ENCODE assay signal across 10 mouse cellular contexts in the genomic region with DNA sequence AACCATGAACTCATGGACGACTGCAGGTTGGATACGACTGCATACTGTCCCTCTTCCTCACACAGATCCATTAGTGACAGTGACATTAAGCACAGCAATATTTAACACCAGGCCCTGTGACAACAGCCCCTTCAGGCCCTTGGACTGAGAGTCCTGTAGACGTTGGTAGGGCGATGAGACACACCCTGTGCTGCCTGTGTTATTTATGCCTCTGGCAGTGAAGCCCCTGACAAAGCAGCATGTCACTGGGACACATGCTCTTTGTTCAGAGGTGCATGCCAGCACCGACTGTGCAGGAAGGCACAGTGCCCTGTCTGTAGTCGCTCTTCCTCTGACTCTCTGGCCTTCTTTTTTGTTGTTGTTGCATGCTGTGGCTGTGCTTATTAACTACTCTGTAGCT. TPM values are rescaled to one million over a fixed set of nuclear protein-coding genes. Genes with fewer than 3 reads are reported as not detected.
DNase-seq lines count a peak whose midpoint lies in the region; ATAC-seq and TF ChIP-seq lines count a peak whose summit lies in the region.
"Had no signal": no experiment of that assay in that cellular context is flagged by ENCODE, and none has a peak within 500 bp of the region (broad histone marks: within the 10 kb centered on the region; RNA-seq: fewer than 3 reads in every experiment).

No protein-coding gene starts in this region.

- ATAC-seq in stomach, embryonic 15.5 days (ENCODE audit: insufficient read depth, low FRiP score, low read depth) = no peak
- no peak for ATAC-seq in stomach, postnatal 0 days (ENCODE audit: low FRiP score, low TSS enrichment)
- ATAC-seq in liver, embryonic 12.5 days = peak; percentile 14
- ATAC-seq in frontal cortex, adult (ENCODE audit: low TSS enrichment) = no peak

- TF ChIP-seq POLR2A in heart, adult 2 months (IDR thresholded peaks at IDR 0.05; ENCODE audit: insufficient read depth, low read depth, low read length) = no peak

- no peak overlapping the region for H3K27ac ChIP-seq in heart, adult 2 months
- 0 out of 2 replicates have a peak overlapping the region, but pooled peaks have one; percentile 6 for H3K27ac ChIP-seq in stomach, embryonic 15.5 days
- H3K27ac ChIP-seq in stomach, postnatal 0 days (replicated peaks) = no peak overlapping the region
- peak overlapping the region; percentile 99 for H3K27ac ChIP-seq in liver, embryonic 12.5 days
- H3K27ac ChIP-seq: midbrain, embryonic 10.5 days had no signal

- H3K36me3 ChIP-seq in heart, adult 2 months (ENCODE audit: control insufficient read depth, insufficient read depth, low read length) = no peaks in the 10 kb centered on the region
- H3K36me3 ChIP-seq in stomach, embryonic 15.5 days = no peaks in the 10 kb centered on the region
- H3K36me3 ChIP-seq in stomach, postnatal 0 days (ENCODE audit: control insufficient read depth, insufficient read depth, low read length) = no peaks in the 10 kb centered on the region
- H3K36me3 ChIP-seq in liver, embryonic 12.5 days = peaks cover 16% of the 10 kb centered on the region
- H3K36me3 ChIP-seq: midbrain, embryonic 10.5 days had no signal

- DNase-seq in heart, adult 11 months = peak; percentile 90
- DNase-seq in heart, adult 2 months = no peak
- no peak for DNase-seq in stomach, postnatal 0 days (ENCODE audit: low spot score)
- DNase-seq in ovary, postnatal 10 days (ENCODE audit: low spot score) = no peak
- no peak for DNase-seq in kidney, postnatal 36 days
- DNase-seq: kidney, adult 2 months had no signal

- no peak overlapping the region for H3K9ac ChIP-seq in heart, adult 2 months (ENCODE audit: low read depth, low read length)
- H3K9ac ChIP-seq in stomach, embryonic 15.5 days = no peak overlapping the region
- H3K9ac ChIP-seq in stomach, postnatal 0 days (ENCODE audit: low read length) = no peak overlapping the region
- H3K9ac ChIP-seq in liver, embryonic 12.5 days = peak overlapping the region; percentile 100

- intact Hi-C loops in heart, adult 2 months (cut with DNase I) = no loop called here

- H3K4me2 ChIP-seq in stomach, embryonic 15.5 days = no peak overlapping the region
- H3K4me2 ChIP-seq in stomach, postnatal 0 days (replicated peaks; ENCODE audit: low read depth) = no peak overlapping the region
- peak overlapping the region; percentile 89 for H3K4me2 ChIP-seq in liver, embryonic 12.5 days

- no peak overlapping the region for H3K4me3 ChIP-seq in heart, adult 2 months
- H3K4me3 ChIP-seq in stomach, embryonic 15.5 days (replicated peaks) = no peak overlapping the region
- H3K4me3 ChIP-seq in stomach, postnatal 0 days (ENCODE audit: low read depth, low read length) = no peak overlapping the region
- H3K4me3 ChIP-seq in liver, embryonic 12.5 days = no peak overlapping the region
- H3K4me3 ChIP-seq: midbrain, embryonic 10.5 days had no signal

- TF ChIP-seq CTCF in heart, adult 2 months (IDR thresholded peaks at IDR 0.05) = no peak
- no peak for TF ChIP-seq CTCF in stomach, postnatal 0 days (IDR thresholded peaks at IDR 0.05; ENCODE audit: low read depth)

- H3K9me3 ChIP-seq in stomach, embryonic 15.5 days = no peaks in the 10 kb centered on the region
- H3K9me3 ChIP-seq in stomach, postnatal 0 days (ENCODE audit: control insufficient read depth, low read length) = no peaks in the 10 kb centered on the region
- H3K9me3 ChIP-seq in liver, embryonic 12.5 days (replicated peaks) = no peaks in the 10 kb centered on the region
- H3K9me3 ChIP-seq: midbrain, embryonic 10.5 days had no signal

- no peaks in the 10 kb centered on the region; the same call in 1 of the 2 replicates for H3K79me2 ChIP-seq in heart, adult 2 months (replicated peaks; ENCODE audit: control insufficient read depth, insufficient read depth, low read length)

- no peaks in the 10 kb centered on the region for H3K27me3 ChIP-seq in heart, adult 2 months (ENCODE audit: control insufficient read depth, insufficient read depth, low read length)
- H3K27me3 ChIP-seq in stomach, embryonic 15.5 days (replicated peaks) = no peaks in the 10 kb centered on the region
- H3K27me3 ChIP-seq in stomach, postnatal 0 days (ENCODE audit: control insufficient read depth, insufficient read depth, low read length) = no peaks in the 10 kb centered on the region
- H3K27me3 ChIP-seq in liver, embryonic 12.5 days (replicated peaks) = no peaks in the 10 kb centered on the region

- no peak for TF ChIP-seq EP300 in heart, adult 2 months (IDR thresholded peaks at IDR 0.05; ENCODE audit: insufficient read depth, low read depth, low read length)
- TF ChIP-seq EP300 in stomach, postnatal 0 days (optimal IDR thresholded peaks at IDR 0.05) = no peak

- WGBS in heart, adult 2 months = 35% methylated on average over 6 of the region's 6 CpGs
- WGBS in stomach, embryonic 15.5 days = 49% methylated on average over 6 of the region's 6 CpGs
- 49% methylated on average over 6 of the region's 6 CpGs for WGBS in stomach, postnatal 0 days
- 38% methylated on average over 6 of the region's 6 CpGs for WGBS in liver, embryonic 12.5 days (ENCODE audit: insufficient replicate concordance)

- peaks cover 6% of the 10 kb centered on the region for H3K4me1 ChIP-seq in heart, adult 2 months (ENCODE audit: control insufficient read depth, insufficient read depth, low read length)
- peaks cover 12% of the 10 kb centered on the region for H3K4me1 ChIP-seq in stomach, embryonic 15.5 days
- peaks cover 5% of the 10 kb centered on the region for H3K4me1 ChIP-seq in stomach, postnatal 0 days (replicated peaks; ENCODE audit: control insufficient read depth, insufficient read depth)
- H3K4me1 ChIP-seq in liver, embryonic 12.5 days = peaks cover 67% of the 10 kb centered on the region

RNA-seq across cellular contexts. Expression of gene Anp32b, which starts 1.8 kb away (rescaled TPM):
- total RNA-seq in heart, adult 2 months (2021) = 10 to 100 TPM; 53.5 to 57.8 TPM
- polyA plus RNA-seq in heart, adult 2 months (2012; rRNA removed) = 9.5 and 14.2 TPM in 2 replicates
- 259 and 284 TPM in 2 replicates for polyA plus RNA-seq in stomach, embryonic 15.5 days (2015; fragmentation: Nextera tagmentation; extraction: Ambion mirVana)
- polyA plus RNA-seq in stomach, postnatal 0 days (2015; fragmentation: Nextera tagmentation; extraction: Ambion mirVana) = 88.7 and 97.1 TPM in 2 replicates
- 669 and 722 TPM in 2 replicates for polyA plus RNA-seq in liver, embryonic 12.5 days (2016; fragmentation: Nextera tagmentation; extraction: Ambion mirVana)

RNA-seq across cellular contexts. Expression of gene Hemgn, which starts 35.6 kb away (rescaled TPM):
- under 1 TPM; 0.10 to 0.73 TPM for total RNA-seq in heart, adult 2 months (2021)
- 0.06 TPM in 1 of 2 replicates, not detected in the other for polyA plus RNA-seq in heart, adult 2 months (2012; rRNA removed)
- 13.2 and 31.5 TPM in 2 replicates for polyA plus RNA-seq in stomach, embryonic 15.5 days (2015; fragmentation: Nextera tagmentation; extraction: Ambion mirVana)
- polyA plus RNA-seq in stomach, postnatal 0 days (2015; fragmentation: Nextera tagmentation; extraction: Ambion mirVana) = 0.78 and 1.2 TPM in 2 replicates
- polyA plus RNA-seq in liver, embryonic 12.5 days (2016; fragmentation: Nextera tagmentation; extraction: Ambion mirVana) = 425 and 445 TPM in 2 replicates

RNA-seq across cellular contexts. Expression of gene Nans, which starts 40.2 kb away (rescaled TPM):
- total RNA-seq in heart, adult 2 months (2021) = 10 to 100 TPM; 11.3 to 16.4 TPM
- 12.0 and 17.3 TPM in 2 replicates for polyA plus RNA-seq in heart, adult 2 months (2012; rRNA removed)
- polyA plus RNA-seq in stomach, embryonic 15.5 days (2015; fragmentation: Nextera tagmentation; extraction: Ambion mirVana) = 88.6 and 96.7 TPM in 2 replicates
- 65.1 and 67.7 TPM in 2 replicates for polyA plus RNA-seq in stomach, postnatal 0 days (2015; fragmentation: Nextera tagmentation; extraction: Ambion mirVana)
- polyA plus RNA-seq in liver, embryonic 12.5 days (2016; fragmentation: Nextera tagmentation; extraction: Ambion mirVana) = 75.7 and 78.4 TPM in 2 replicates

RNA-seq across cellular contexts. Expression of gene Trmo, which starts 59.6 kb away (rescaled TPM):
- total RNA-seq in heart, adult 2 months (2021) = 1 to 10 TPM; 3.8 to 4.1 TPM
- polyA plus RNA-seq in heart, adult 2 months (2012; rRNA removed) = 3.7 and 5.3 TPM in 2 replicates
- 10.0 and 10.3 TPM in 2 replicates for polyA plus RNA-seq in stomach, embryonic 15.5 days (2015; fragmentation: Nextera tagmentation; extraction: Ambion mirVana)
- polyA plus RNA-seq in stomach, postnatal 0 days (2015; fragmentation: Nextera tagmentation; extraction: Ambion mirVana) = 6.5 and 7.5 TPM in 2 replicates
- polyA plus RNA-seq in liver, embryonic 12.5 days (2016; fragmentation: Nextera tagmentation; extraction: Ambion mirVana) = 9.2 and 11.5 TPM in 2 replicates

Comparison
In these comparisons a context has a peak if more than half of its experiments do, and no peak if none do; other contexts are left out.
1. H3K27ac ChIP-seq: peak in stomach, embryonic 15.5 days (single experiment) and liver, embryonic 12.5 days (single experiment); none in heart, adult 2 months (single experiment) and stomach, postnatal 0 days (single experiment).